10 mouse cellular contexts compared by ENCODE assay signal in the genomic region with DNA sequence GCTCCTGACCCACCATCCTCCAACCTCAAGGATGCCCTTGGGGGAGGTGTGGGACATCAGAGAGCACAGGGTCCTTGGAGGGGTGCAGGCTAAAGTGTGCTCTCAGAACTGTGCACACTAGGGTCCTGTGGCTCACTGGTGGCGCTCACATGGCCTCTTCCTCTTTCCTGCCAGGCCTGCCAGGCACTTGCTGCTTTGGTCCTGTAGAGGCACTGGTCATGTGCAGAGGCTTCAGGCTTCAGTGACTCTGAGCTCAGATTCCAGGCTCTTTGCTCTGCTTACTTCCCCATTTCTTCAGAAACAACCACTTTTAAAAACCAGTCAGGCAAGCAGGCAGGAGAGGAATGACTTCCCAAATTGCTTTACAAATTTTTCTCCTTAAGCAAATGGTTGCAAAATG. TPM values are rescaled to one million over a fixed set of nuclear protein-coding genes. Genes with fewer than 3 reads are reported as not detected.
A peak's percentile ranks its signal among the peaks of the same experiment; 100 is the strongest.
DNase-seq lines count a peak whose midpoint lies in the region; ATAC-seq and TF ChIP-seq lines count a peak whose summit lies in the region.
"Had no signal": no experiment of that assay in that cellular context is flagged by ENCODE, and none has a peak within 500 bp of the region (broad histone marks: within the 10 kb centered on the region; RNA-seq: fewer than 3 reads in every experiment).

No protein-coding gene starts in this region.

- no peaks in the 10 kb centered on the region for H3K36me3 ChIP-seq in liver, embryonic 16.5 days (ENCODE audit: control insufficient read depth, insufficient read depth)
- H3K36me3 ChIP-seq in forebrain, postnatal 0 days (ENCODE audit: insufficient read depth): no peaks in the 10 kb centered on the region
- H3K36me3 ChIP-seq: liver, embryonic 13.5 days had no signal

- H3K9ac ChIP-seq in liver, embryonic 16.5 days (ENCODE audit: low read depth, low read length): no peak overlapping the region
- no peak overlapping the region for H3K9ac ChIP-seq in forebrain, postnatal 0 days
- H3K9ac ChIP-seq: liver, embryonic 13.5 days had no signal

- 0 out of 2 replicates have a peak, but pooled peaks have one; percentile 18 for TF ChIP-seq CTCF in layer of hippocampus, adult 2 months (conservative IDR thresholded peaks at IDR 0.05)
- TF ChIP-seq CTCF in forebrain, postnatal 0 days (IDR thresholded peaks at IDR 0.05; ENCODE audit: low read depth): no peak

- no peak overlapping the region for H3K4me2 ChIP-seq in liver, embryonic 16.5 days (ENCODE audit: low read depth, low read length)
- H3K4me2 ChIP-seq in forebrain, postnatal 0 days (ENCODE audit: low read depth): no peak overlapping the region
- H3K4me2 ChIP-seq: liver, embryonic 13.5 days had no signal

- H3K27ac ChIP-seq in layer of hippocampus, adult 2 months: no peak overlapping the region
- H3K27ac ChIP-seq in liver, embryonic 16.5 days (ENCODE audit: low read length): no peak overlapping the region
- no peak overlapping the region for H3K27ac ChIP-seq in forebrain, postnatal 0 days (ENCODE audit: low read depth, low read length)
- H3K27ac ChIP-seq: liver, embryonic 13.5 days had no signal

- 25% methylated on average over 1 of the region's 1 CpGs for WGBS in liver, embryonic 16.5 days (ENCODE audit: insufficient replicate concordance)
- WGBS in forebrain, postnatal 0 days: 90% methylated on average over 1 of the region's 1 CpGs

- DNase-seq in layer of hippocampus, adult 2 months (ENCODE audit: low spot score in 2 of 2): no peak
- DNase-seq in layer of hippocampus, adult 9-10 months (ENCODE audit: low spot score): no peak
- peak; percentile 36 for DNase-seq in kidney, adult 11 months
- DNase-seq in skeletal muscle tissue, adult 2 months (ENCODE audit: low read depth, low spot score): peak; percentile 36
- DNase-seq in adrenal gland, postnatal 36 days: no peak
- DNase-seq in forebrain, postnatal 0 days: no peak
- DNase-seq in cerebellum, adult 8-10 months: no peak
- DNase-seq: liver, embryonic 13.5 days had no signal

- ATAC-seq in liver, embryonic 16.5 days (ENCODE audit: low read depth): 0 out of 2 replicates have a peak, but pooled peaks have one; percentile 21
- ATAC-seq in forebrain, postnatal 0 days: no peak
- ATAC-seq: CD4-positive, CD25-positive, alpha-beta regulatory T cell, adult 4 months had no signal

- no peaks in the 10 kb centered on the region for H3K4me1 ChIP-seq in liver, embryonic 16.5 days (ENCODE audit: control insufficient read depth, low read depth, low read length)
- H3K4me1 ChIP-seq in forebrain, postnatal 0 days (ENCODE audit: insufficient read depth): no peaks in the 10 kb centered on the region
- H3K4me1 ChIP-seq: liver, embryonic 13.5 days had no signal

- no peaks in the 10 kb centered on the region for H3K9me3 ChIP-seq in liver, embryonic 16.5 days (replicated peaks; ENCODE audit: control insufficient read depth, low read length)
- H3K9me3 ChIP-seq in forebrain, postnatal 0 days (ENCODE audit: low read length): no peaks in the 10 kb centered on the region
- H3K9me3 ChIP-seq: liver, embryonic 13.5 days had no signal

- H3K4me3 ChIP-seq in layer of hippocampus, adult 2 months: no peak overlapping the region
- H3K4me3 ChIP-seq in liver, embryonic 16.5 days (ENCODE audit: low read depth, low read length): no peak overlapping the region
- no peak overlapping the region for H3K4me3 ChIP-seq in forebrain, postnatal 0 days (ENCODE audit: low read depth, low read length)
- H3K4me3 ChIP-seq: liver, embryonic 13.5 days had no signal

- no peaks in the 10 kb centered on the region for H3K27me3 ChIP-seq in liver, embryonic 16.5 days (ENCODE audit: control insufficient read depth, insufficient read depth, low read depth, low read length)
- H3K27me3 ChIP-seq in forebrain, postnatal 0 days (ENCODE audit: insufficient read depth, low read length): no peaks in the 10 kb centered on the region

RNA-seq across cellular contexts. Expression of gene BC017158, which starts 34.9 kb away (rescaled TPM):
- total RNA-seq in layer of hippocampus, adult 2 months (2021): 10 to 100 TPM; 26.5 to 27.0 TPM
- polyA plus RNA-seq in liver, embryonic 16.5 days (2015; fragmentation: Nextera tagmentation; extraction: Ambion mirVana): 20.5 and 23.3 TPM in 2 replicates
- 10 to 100 TPM; 27.9 to 28.9 TPM for total RNA-seq in adrenal gland, postnatal 36 days (2021)
- total RNA-seq in forebrain, postnatal 0 days (2014; rRNA removed): 18.3 and 18.5 TPM in 2 replicates
- polyA plus RNA-seq in forebrain, postnatal 0 days (2015; fragmentation: Nextera tagmentation; extraction: Ambion mirVana): 10.6 and 14.4 TPM in 2 replicates

Comparison
In these comparisons a context has a peak if more than half of its experiments do, and no peak if none do; other contexts are left out.
1. DNase-seq: peak in kidney, adult 11 months (single experiment) and skeletal muscle tissue, adult 2 months (single experiment); none in layer of hippocampus, adult 2 months (0 of 2), layer of hippocampus, adult 9-10 months (single experiment), adrenal gland, postnatal 36 days (0 of 2), forebrain, postnatal 0 days (single experiment) and cerebellum, adult 8-10 months (single experiment).